Mouse (Mus musculus): ENCODE measurements around the gene Scrn1.

DNA sequence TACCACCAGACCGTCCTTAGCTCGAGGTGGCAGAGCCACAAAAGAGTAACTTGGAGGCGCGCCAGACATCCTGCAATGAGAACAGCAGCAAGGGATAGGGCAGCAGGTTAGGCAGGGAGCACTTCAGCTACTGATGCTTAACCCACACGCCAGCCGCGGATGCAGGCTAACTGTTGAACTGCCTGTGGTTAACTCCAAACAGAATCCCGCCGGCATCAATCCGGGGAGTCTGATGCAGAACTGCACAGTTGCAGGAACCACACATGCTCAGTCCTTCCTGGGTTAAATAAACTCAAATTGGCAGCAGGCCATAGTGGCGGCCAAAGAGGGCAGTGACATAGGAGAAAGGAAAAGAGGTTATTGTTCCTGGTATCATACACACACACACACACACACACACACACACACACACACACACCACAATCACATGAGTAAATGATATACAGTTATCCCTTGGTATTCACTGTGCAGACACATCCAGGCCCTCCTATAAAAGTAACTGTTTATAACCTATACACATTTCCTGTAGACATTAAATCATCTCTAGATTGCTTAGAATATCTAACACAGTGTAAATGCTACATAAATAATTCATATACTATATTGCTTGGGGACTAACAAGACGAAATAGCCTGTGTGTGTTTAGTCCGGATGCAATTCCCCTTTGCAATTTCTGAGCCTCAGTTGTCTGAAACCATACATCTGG, 17.8 kb downstream of the Scrn1 start:
- TF ChIP-seq POLR2A (IDR thresholded peaks at IDR 0.05; ENCODE audit: extremely low read depth, insufficient read depth, low read length) (no peak), CTCF (IDR thresholded peaks at IDR 0.05; ENCODE audit: low read depth, low read length) (no peak)

Data from liver, adult 2 months (tissue).